Mouse (Mus musculus) ES-E14 (cell line): ENCODE results near the gene Nup93.

Source experiments
- CHD2 ChIP-seq: IDR thresholded peaks from 2 replicates; pipeline ENCODE4 v1.6.1; 2014; ENCODE audit warnings: mild to moderate bottlenecking, low read depth, low read length, inconsistent platforms
- HCFC1 ChIP-seq: IDR thresholded peaks from 2 replicates; pipeline ENCODE4 v1.6.1; 2012; ENCODE audit warnings: low read length, inconsistent platforms, borderline replicate concordance; ENCODE audit not compliant: insufficient read depth
- MAFK ChIP-seq: IDR thresholded peaks from 2 replicates; pipeline ENCODE4 v1.6.1; 2014; ENCODE audit warnings: mild to moderate bottlenecking, low read depth, low read length, inconsistent platforms; ENCODE audit not compliant: insufficient read depth
- ZC3H11A ChIP-seq: IDR thresholded peaks from 2 replicates; pipeline ENCODE4 v1.6.1; 2012; ENCODE audit warnings: low read depth, mild to moderate bottlenecking, inconsistent platforms, low read length, borderline replicate concordance

GRCm38 (mm10) chr8:94345657-94346056 lies 131.3 kb downstream of the Nup93 start:
- TF ChIP-seq MAFK (no peak), ZC3H11A (no peak), CHD2 (no peak), HCFC1 (no peak)
